Mouse (Mus musculus) liver, embryonic 14.5 days (tissue): Measurements from ENCODE around the gene Hydin. TPM values are rescaled to one million over a fixed set of nuclear protein-coding genes. Genes with fewer than 3 reads are reported as not detected.
A peak's percentile ranks its signal among the peaks of the same experiment; 100 is the strongest.

ENCODE experiments used
- ATAC-seq: fragments of 200-750 bp; cut with Nextera tagmentation; 2 replicates; pipeline ENCODE4 v1.8.0; 2017; ENCODE audit warnings: moderate number of reproducible peaks, mild to moderate bottlenecking, moderate library complexity; ENCODE audit not compliant: insufficient read depth
- DNase-seq, 3 experiments: peaks; one replicate each; pipeline ENCODE4 v3.0.0-alpha.2; 2012 to 2013; ENCODE audit warnings: low read depth in 3 of 3, low spot score in 3 of 3
- H3K27ac ChIP-seq: fragments of 300-500 bp; sonication (generic); 2 replicates; pipeline ENCODE4 v1.5.1; 2014; ENCODE audit warnings: moderate library complexity, mild to moderate bottlenecking, control low read depth, inconsistent platforms
- H3K27me3 ChIP-seq: fragments of 300-500 bp; sonication (generic); 2 replicates; pipeline ENCODE4 v1.6.1; 2014; ENCODE audit warnings: mild to moderate bottlenecking, low read length, moderate library complexity; ENCODE audit not compliant: control insufficient read depth, insufficient read depth
- H3K36me3 ChIP-seq: fragments of 300-500 bp; sonication (generic); replicated peaks from 2 replicates; pipeline ENCODE4 v1.6.1; 2014; ENCODE audit warnings: low read depth; ENCODE audit not compliant: control insufficient read depth, insufficient read depth
- H3K4me1 ChIP-seq, 2 experiments: fragments of 200-500 bp in 1 of 2; fragments of 300-500 bp in 1 of 2; sonication (generic) in 1 of 2; replicated peaks; 2 replicates each; pipeline ENCODE4 v1.6.1; 2012 to 2014; ENCODE audit warnings: antibody characterized with exemption in 1 of 2, inconsistent platforms in 1 of 2, low read length in 1 of 2; ENCODE audit not compliant: control insufficient read depth in 2 of 2, insufficient read depth in 2 of 2
- H3K4me2 ChIP-seq: fragments of 300-500 bp; sonication (generic); 2 replicates; pipeline ENCODE4 v1.6.1; 2014; ENCODE audit warnings: low read depth, mild to moderate bottlenecking, control low read depth, moderate library complexity
- H3K4me3 ChIP-seq, 2 experiments: fragments of 200-500 bp in 1 of 2; fragments of 300-500 bp in 1 of 2; sonication (generic) in 1 of 2; 2 replicates each; pipeline ENCODE4 v1.5.1; 2012 to 2014; ENCODE audit warnings: low read depth in 2 of 2, low read length in 2 of 2, mild to moderate bottlenecking in 2 of 2, control low read depth in 1 of 2, inconsistent platforms in 1 of 2, moderate library complexity in 1 of 2; ENCODE audit not compliant: insufficient read depth in 1 of 2
- H3K9ac ChIP-seq: fragments of 300-500 bp; sonication (generic); replicated peaks from 2 replicates; pipeline ENCODE4 v1.6.1; 2014; ENCODE audit warnings: mild to moderate bottlenecking, control low read depth, moderate library complexity
- H3K9me3 ChIP-seq: fragments of 300-500 bp; sonication (generic); 2 replicates; pipeline ENCODE4 v1.6.1; 2016; ENCODE audit warnings: low read length, mixed read lengths; ENCODE audit not compliant: control insufficient read depth
- CTCF ChIP-seq: IDR thresholded peaks from 2 replicates; pipeline ENCODE4 v1.5.1; 2016; ENCODE audit warnings: antibody characterized with exemption, low read depth, control low read depth
- EP300 ChIP-seq: IDR thresholded peaks from 2 replicates; pipeline ENCODE4 v1.6.1; 2016; ENCODE audit warnings: antibody characterized with exemption, low read depth
- WGBS: fragments of 180-500 bp; shearing (Covaris S2); extraction: QIAGEN DNeasy Blood & Tissue Kit; methylation state at CpG from one replicate; pipeline ENCODE4 v1.1.7; 2014; ENCODE audit not compliant: insufficient replicate concordance; 5-methylcytosine and 5-hydroxymethylcytosine counted together
- polyA plus RNA-seq, 2 experiments: library from polyadenylated mRNA; depleted of rRNA in 1 of 2; stranded (reverse) in 1 of 2; unstranded in 1 of 2; fragments of >200 nt; fragmentation: Nextera tagmentation in 1 of 2; extraction: Ambion mirVana in 1 of 2; gene quantifications; 2 replicates each; pipeline versions ENCODE4 v1.2.1 to v1.2.3; 2012 to 2014

Gene Hydin
- polyA plus RNA-seq, 2 experiments, result 0.03 to 0.10 TPM

- no peak for DNase-seq
- H3K9me3 ChIP-seq, result no peaks in the 10 kb centered on the region
Measured at GRCm38 (mm10) chr8:110276259-110276560, 9.4 kb downstream of the Hydin start.

DNA sequence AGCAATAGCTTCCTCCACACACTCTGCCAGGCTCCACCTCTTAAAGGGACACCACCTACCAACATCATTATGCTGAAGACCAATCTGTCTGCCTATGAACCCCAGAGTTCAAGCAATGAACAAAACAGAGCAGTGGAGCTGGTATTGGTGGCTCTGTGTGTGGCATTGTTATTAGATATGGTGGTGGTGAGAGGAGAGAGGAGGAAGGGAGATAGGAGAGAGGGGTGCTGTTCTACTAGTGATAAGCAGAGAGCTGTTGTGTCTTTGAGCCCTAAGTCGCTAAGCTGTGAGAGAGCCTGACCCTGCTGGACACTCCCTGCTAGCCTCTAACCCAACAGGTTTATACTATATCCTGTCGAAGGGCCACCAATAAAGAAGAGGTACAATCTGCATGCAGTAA is 45.9 kb downstream of the Hydin start:
- H3K36me3 ChIP-seq, result no peaks in the 10 kb centered on the region
- H3K27ac ChIP-seq, result no peak overlapping the region
- TF ChIP-seq EP300 (no peak), CTCF (no peak)
- no peaks in the 10 kb centered on the region for H3K27me3 ChIP-seq
- DNase-seq, result no peak
- ATAC-seq, result peak; percentile 63
- WGBS, result 25% methylated on average over 2 of the region's 2 CpGs
- no peaks in the 10 kb centered on the region for H3K9me3 ChIP-seq
- H3K4me3 ChIP-seq, result no peak overlapping the region
- no peak overlapping the region for H3K4me2 ChIP-seq
- H3K9ac ChIP-seq, result no peak overlapping the region
- H3K4me1 ChIP-seq, result peaks cover 0 to 7% of the 10 kb centered on the region in 2 experiments; a peak in 2 of 4 replicates

More at GRCm38 (mm10) chr8:110276259-110276560, 9.4 kb downstream of the Hydin start:
- no peak for TF ChIP-seq EP300
- TF ChIP-seq CTCF, result no peak
- no peaks in the 10 kb centered on the region for H3K36me3 ChIP-seq
- no peaks in the 10 kb centered on the region for H3K27me3 ChIP-seq
- H3K4me2 ChIP-seq, result no peak overlapping the region
- no peaks in the 10 kb centered on the region for H3K4me1 ChIP-seq
- no peak for ATAC-seq
- no peak overlapping the region for H3K4me3 ChIP-seq
- 66% methylated on average over 1 of the region's 1 CpGs for WGBS
- no peak overlapping the region for H3K27ac ChIP-seq
- H3K9ac ChIP-seq, result no peak overlapping the region

- no peak overlapping the region for H3K27ac ChIP-seq
- no peaks in the 10 kb centered on the region for H3K9me3 ChIP-seq
- ATAC-seq (no peak), DNase-seq (no peak)
- H3K9ac ChIP-seq, result no peak overlapping the region
- no peaks in the 10 kb centered on the region for H3K27me3 ChIP-seq
- TF ChIP-seq EP300, result no peak
- TF ChIP-seq CTCF, result no peak
- H3K4me3 ChIP-seq, result no peak overlapping the region
- H3K36me3 ChIP-seq, result no peaks in the 10 kb centered on the region
- WGBS, result 58% methylated on average over 7 of the region's 7 CpGs
- H3K4me1 ChIP-seq, result peaks cover 0 to 7% of the 10 kb centered on the region in 2 experiments; a peak in 2 of 4 replicates
- H3K4me2 ChIP-seq, result no peak overlapping the region
Measured at GRCm38 (mm10) chr8:110315826-110316225, 49.0 kb downstream of the Hydin start.

DNA sequence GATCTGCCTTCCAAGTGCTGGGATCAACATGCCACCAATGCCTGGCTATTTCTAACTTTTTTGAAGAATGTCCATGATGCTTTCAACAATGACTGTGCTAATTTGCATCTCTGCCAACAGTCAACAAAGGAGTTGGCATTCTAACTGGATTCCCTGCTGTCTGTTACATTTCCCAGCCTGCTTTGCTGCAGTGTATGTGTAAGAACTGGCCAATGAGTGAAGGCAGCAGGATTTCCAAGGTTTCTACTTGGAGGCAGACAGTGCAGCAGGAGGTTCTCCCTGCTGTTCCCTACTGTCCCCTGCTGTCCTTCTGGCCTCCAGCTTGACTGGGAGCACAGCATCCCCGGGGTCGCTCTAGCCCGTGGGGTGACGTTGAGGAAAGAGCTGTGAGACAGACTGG is 52.8 kb downstream of the Hydin start:
- no peak for TF ChIP-seq EP300
- no peaks in the 10 kb centered on the region for H3K27me3 ChIP-seq
- H3K9me3 ChIP-seq, result no peaks in the 10 kb centered on the region
- no peak overlapping the region for H3K4me2 ChIP-seq
- H3K4me1 ChIP-seq, result no peaks in the 10 kb centered on the region
- ATAC-seq (no peak), DNase-seq (no peak)
- no peak overlapping the region for H3K27ac ChIP-seq
- WGBS, result 50% methylated on average over 4 of the region's 4 CpGs
- no peak overlapping the region for H3K4me3 ChIP-seq
- no peak overlapping the region for H3K9ac ChIP-seq
- no peaks in the 10 kb centered on the region for H3K36me3 ChIP-seq

GRCm38 (mm10) chr8:110321446-110321845 is 54.7 kb downstream of the Hydin start:
- Histone ChIP-seq H3K36me3 (no peaks in the 10 kb centered on the region), H3K27ac (no peak overlapping the region), H3K4me3 (no peak overlapping the region), H3K27me3 (no peaks in the 10 kb centered on the region), H3K9ac (no peak overlapping the region), H3K4me2 (no peak overlapping the region), H3K4me1 (no peaks in the 10 kb centered on the region), H3K9me3 (no peaks in the 10 kb centered on the region)
- no peak for ATAC-seq
- no peak for TF ChIP-seq EP300
- TF ChIP-seq CTCF, result no peak
- 64% methylated on average over 2 of the region's 2 CpGs for WGBS
- no peak for DNase-seq
